Mouse (Mus musculus): Measurements from ENCODE around the gene Pibf1.

Pibf1 gene

DNA sequence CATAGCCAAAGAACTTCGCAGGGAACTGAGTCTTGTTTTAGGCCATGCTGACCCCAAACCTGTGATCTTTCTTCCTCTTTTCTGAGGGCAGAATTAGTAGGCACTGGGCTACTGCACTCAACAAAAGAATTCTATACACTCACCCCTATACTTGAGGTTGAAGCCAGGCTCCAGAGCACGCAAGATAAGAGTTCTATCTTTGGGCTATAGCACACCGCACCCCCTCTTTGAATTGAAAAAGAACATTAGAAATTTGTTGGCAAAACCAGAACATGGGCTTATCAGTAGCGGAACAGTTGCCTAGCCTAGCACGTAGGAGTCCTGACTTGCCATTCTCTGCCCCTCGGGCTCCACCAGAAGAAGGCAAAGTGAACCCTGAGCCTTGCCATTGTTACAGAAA lies 164.6 kb downstream of the Pibf1 start:
- DNase-seq (ENCODE audit: low read depth, low spot score), result no peak

DNA sequence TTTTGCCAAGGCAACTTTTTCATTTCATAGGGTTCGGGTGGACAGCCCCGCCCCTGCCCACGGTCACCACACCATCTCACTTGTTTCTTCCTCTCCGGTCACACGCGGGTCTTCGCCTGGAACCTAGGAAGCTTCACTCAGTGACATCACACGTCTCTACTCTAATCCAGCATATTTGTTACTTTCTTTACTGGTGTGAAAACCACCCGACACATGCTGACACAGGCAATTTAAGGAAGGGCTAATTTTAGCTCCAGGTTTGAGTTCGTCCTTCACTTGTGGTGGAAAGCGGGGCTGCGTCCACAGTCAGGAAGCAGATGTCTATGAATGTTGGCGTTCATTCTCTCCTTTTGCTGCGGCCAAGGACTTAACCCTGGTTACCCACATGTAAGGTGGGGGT lies 166.6 kb downstream of the Pibf1 start:
- DNase-seq (ENCODE audit: low read depth, low spot score), result peak; percentile 30

GRCm38 (mm10) chr14:99266749-99267148 lies 167.5 kb downstream of the Pibf1 start:
- no peak for DNase-seq (ENCODE audit: low read depth, low spot score)

GRCm38 (mm10) chr14:99274056-99274455 lies 174.8 kb downstream of the Pibf1 start:
- DNase-seq (ENCODE audit: low read depth, low spot score), result no peak

- DNase-seq (ENCODE audit: low read depth, low spot score), result peak; percentile 81
Observed at GRCm38 (mm10) chr14:99275827-99276226, 176.6 kb downstream of the Pibf1 start.

- no peak for DNase-seq (ENCODE audit: low read depth, low spot score)
Observed at GRCm38 (mm10) chr14:99278312-99278711, 179.1 kb downstream of the Pibf1 start.

- DNase-seq (ENCODE audit: low read depth, low spot score), result no peak
Observed at GRCm38 (mm10) chr14:99278763-99279486, 179.7 kb downstream of the Pibf1 start.

DNA sequence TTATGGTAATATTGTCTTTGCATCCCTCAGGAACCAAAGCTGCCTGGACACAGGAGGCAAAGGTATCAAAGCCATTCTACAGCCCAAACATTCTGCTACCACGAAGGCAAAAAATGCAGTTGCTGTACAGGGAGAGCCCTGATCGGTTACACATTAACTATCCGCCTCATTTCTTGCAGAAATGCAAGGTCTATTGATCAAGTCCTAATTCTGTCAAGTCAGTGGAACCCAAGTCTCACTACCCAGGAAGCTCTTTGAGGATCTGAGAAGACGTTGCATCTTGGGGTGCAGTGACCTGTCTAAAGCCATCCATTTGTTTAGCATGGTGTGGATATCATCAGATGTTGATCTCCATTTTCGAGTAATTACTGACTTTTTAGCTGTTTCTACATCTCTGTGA lies 181.2 kb downstream of the Pibf1 start:
- no peak for DNase-seq (ENCODE audit: low read depth, low spot score)

DNA sequence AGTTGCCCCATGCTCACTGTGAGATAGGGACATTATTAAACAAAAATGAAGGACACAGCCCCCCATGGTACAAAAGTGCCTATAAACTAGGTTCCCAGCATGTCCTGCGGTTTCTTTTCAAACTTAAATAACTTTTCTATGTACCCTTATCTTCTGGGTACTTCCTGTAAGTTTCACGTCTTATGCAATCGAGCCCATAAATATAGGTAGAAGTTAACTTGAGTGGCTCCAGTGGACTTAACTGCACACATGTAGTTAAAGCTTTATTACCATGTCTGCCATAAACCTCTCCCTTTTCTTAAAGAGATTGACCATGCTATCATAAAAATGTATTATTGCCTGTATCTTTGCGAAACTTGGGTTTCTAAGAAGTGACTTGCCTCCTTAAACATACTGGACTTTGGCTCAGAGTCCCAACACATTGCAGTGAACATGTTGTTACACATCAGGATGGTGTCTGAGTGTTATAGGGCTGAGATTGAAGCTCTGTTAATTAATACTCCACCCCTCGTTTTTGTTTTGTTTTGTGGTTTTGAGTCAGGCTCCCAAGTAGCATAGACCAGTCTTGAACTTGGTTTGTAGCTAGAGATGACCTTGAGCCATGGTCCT lies 181.7 kb downstream of the Pibf1 start:
- DNase-seq (ENCODE audit: low read depth, low spot score), result no peak

- DNase-seq (ENCODE audit: low read depth, low spot score), result no peak
Observed at GRCm38 (mm10) chr14:99285486-99285885, 186.3 kb downstream of the Pibf1 start.

GRCm38 (mm10) chr14:99292176-99292575 lies 193.0 kb downstream of the Pibf1 start:
- peak; percentile 76 for DNase-seq (ENCODE audit: low read depth, low spot score)

- DNase-seq (ENCODE audit: low read depth, low spot score), result no peak
Observed at GRCm38 (mm10) chr14:99294424-99294823, 195.2 kb downstream of the Pibf1 start.

DNA sequence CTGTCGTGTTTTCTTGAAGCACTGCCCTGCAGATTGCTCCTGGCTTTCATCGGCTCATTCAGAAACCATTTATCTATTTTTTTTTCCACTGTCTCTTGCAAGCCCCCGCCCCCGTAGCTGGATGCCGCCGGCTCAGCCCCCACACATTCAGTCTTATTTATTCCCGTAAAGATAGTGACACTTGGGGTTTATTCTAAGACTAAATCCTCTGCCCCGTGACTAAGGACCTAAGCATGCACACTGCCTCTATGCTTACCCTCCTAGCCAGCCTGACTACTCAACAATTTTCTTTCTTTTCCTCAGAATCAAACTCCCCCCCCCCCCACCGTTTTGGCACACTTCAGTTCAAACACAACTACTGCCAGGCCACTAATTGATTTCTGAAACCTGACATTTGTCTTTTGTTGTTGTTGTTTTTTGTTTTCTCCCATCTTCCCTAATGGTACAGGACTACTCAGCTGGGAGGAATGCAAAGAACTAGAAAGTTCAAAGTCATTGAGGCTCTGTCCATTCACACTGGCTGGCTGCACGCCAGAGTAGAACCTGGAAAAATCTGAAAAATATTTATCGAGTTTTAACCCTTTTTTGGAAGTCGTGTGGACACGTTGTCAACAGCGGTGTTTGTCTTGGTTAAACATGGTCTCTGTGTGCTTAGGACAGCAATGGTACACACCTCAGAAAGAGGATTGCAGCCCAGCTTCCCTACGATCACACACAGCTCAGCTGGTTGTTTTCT lies 196.6 kb downstream of the Pibf1 start:
- DNase-seq (ENCODE audit: low read depth, low spot score), result no peak

GRCm38 (mm10) chr14:99298385-99299021 lies 199.3 kb downstream of the Pibf1 start, which contains the start of gene Klf5:
Gene Klf5 (plus strand): TSS chr14:99298691.
- peak; percentile 99 for DNase-seq (ENCODE audit: low read depth, low spot score)

DNA sequence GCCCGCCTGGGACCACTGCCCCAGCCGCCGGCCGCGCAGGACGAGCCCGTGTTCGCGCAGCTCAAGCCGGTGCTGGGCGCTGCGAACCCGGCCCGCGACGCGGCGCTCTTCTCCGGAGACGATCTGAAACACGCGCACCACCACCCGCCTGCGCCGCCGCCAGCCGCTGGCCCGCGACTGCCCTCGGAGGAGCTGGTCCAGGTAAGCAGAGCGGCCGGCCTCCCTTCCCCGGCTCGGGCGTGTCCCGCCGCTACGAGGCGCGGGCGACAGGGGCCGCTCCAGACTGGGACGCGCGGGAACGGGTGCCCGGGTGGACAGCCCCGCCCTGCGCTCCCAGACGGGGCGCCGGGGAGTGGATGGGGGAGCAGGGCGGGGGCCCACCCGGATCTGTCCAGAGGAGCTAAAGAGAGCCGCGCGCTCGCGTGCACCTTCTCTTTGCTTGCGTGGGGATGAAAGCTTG lies 199.8 kb downstream of the Pibf1 start:
- peak; percentile 47 for DNase-seq (ENCODE audit: low read depth, low spot score)

DNA sequence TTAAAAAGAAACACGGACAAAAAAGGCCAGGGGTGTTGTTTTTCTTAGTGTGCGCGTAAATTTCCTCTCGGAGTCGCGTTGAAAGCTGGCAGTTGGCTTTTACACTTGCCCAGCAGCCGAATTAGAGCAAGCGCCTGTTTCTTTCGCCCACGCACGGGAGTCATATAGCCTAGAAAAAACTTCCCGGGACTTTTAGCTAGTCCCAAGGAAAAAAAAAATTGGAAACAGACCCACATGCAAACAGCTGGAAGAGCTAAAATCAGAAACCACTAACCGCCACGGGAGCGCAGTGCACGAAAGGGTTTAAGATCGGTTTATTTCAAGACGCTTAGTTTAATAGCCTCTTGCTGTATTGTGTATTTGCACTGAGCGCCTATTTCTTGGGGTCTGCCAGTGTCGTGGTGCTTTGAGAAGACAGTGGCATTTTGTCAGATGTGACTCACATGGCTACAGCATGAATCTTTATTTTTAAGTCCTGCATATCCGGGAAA lies 200.5 kb downstream of the Pibf1 start:
- DNase-seq (ENCODE audit: low read depth, low spot score), result no peak

DNA sequence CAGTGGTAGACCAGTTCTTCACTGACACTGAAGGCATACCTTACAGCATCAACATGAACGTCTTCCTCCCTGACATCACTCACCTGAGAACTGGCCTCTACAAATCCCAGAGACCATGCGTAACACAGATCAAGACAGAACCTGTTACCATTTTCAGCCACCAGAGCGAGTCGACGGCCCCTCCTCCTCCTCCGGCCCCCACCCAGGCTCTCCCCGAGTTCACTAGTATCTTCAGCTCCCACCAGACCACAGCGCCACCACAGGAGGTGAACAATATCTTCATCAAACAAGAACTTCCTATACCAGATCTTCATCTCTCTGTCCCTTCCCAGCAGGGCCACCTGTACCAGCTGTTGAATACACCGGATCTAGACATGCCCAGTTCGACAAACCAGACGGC lies 202.2 kb downstream of the Pibf1 start:
- peak; percentile 90 for DNase-seq (ENCODE audit: low read depth, low spot score)
